19 mouse cellular contexts compared by ENCODE assay signal in genomic region chr16:43069666-43070295, GRCm38 (mm10).
DNase-seq lines count a peak whose midpoint lies in the region; ATAC-seq and TF ChIP-seq lines count a peak whose summit lies in the region.
"Had no signal": no experiment of that assay in that cellular context is flagged by ENCODE, and none has a peak within 500 bp of the region (broad histone marks: within the 10 kb centered on the region; RNA-seq: fewer than 3 reads in every experiment).

No protein-coding gene starts in this region.

- no peak for TF ChIP-seq EP300 in liver, postnatal 0 days (IDR thresholded peaks at IDR 0.05; ENCODE audit: low read depth)

- H3K9ac ChIP-seq in intestine, embryonic 15.5 days: no peak overlapping the region
- no peak overlapping the region for H3K9ac ChIP-seq in liver, postnatal 0 days (replicated peaks)
- no peak overlapping the region for H3K9ac ChIP-seq in heart, embryonic 12.5 days
- H3K9ac ChIP-seq: embryonic facial prominence, embryonic 15.5 days; hindbrain, embryonic 13.5 days; midbrain, embryonic 15.5 days had no signal

- H3K4me1 ChIP-seq in intestine, embryonic 15.5 days (replicated peaks): no peaks in the 10 kb centered on the region
- H3K4me1 ChIP-seq in kidney, adult 2 months (ENCODE audit: control insufficient read depth, insufficient read depth, low read length): peaks cover 14% of the 10 kb centered on the region
- H3K4me1 ChIP-seq in liver, postnatal 0 days (ENCODE audit: insufficient read depth): 0 out of 2 replicates have a peak, but pooled peaks cover 3% of the 10 kb centered on the region
- H3K4me1 ChIP-seq in heart, embryonic 12.5 days (replicated peaks): no peaks in the 10 kb centered on the region
- H3K4me1 ChIP-seq: embryonic facial prominence, embryonic 15.5 days; heart, embryonic 10.5 days; hindbrain, embryonic 13.5 days; midbrain, embryonic 15.5 days had no signal

- no peak overlapping the region; the same call in 1 of the 2 replicates for H3K27ac ChIP-seq in intestine, embryonic 15.5 days
- H3K27ac ChIP-seq in kidney, adult 2 months (ENCODE audit: insufficient read depth, low read depth, low read length): peak overlapping the region; percentile 67
- H3K27ac ChIP-seq in liver, postnatal 0 days (ENCODE audit: low read depth): peak overlapping the region; percentile 55
- H3K27ac ChIP-seq in heart, embryonic 12.5 days (ENCODE audit: poor library complexity, severe bottlenecking): no peak overlapping the region
- H3K27ac ChIP-seq: embryonic facial prominence, embryonic 15.5 days; forebrain, embryonic 10.5 days; heart, embryonic 10.5 days; hindbrain, embryonic 13.5 days; midbrain, embryonic 15.5 days had no signal

- no peaks in the 10 kb centered on the region for H3K27me3 ChIP-seq in intestine, embryonic 15.5 days (replicated peaks)
- no peaks in the 10 kb centered on the region for H3K27me3 ChIP-seq in kidney, adult 2 months (replicated peaks; ENCODE audit: control insufficient read depth, insufficient read depth, low read length)
- no peaks in the 10 kb centered on the region for H3K27me3 ChIP-seq in liver, postnatal 0 days (ENCODE audit: insufficient read depth, low read length)
- H3K27me3 ChIP-seq in heart, embryonic 12.5 days (replicated peaks): no peaks in the 10 kb centered on the region
- H3K27me3 ChIP-seq: embryonic facial prominence, embryonic 15.5 days; hindbrain, embryonic 13.5 days; midbrain, embryonic 15.5 days had no signal

- H3K4me3 ChIP-seq in intestine, embryonic 15.5 days (replicated peaks): no peak overlapping the region
- H3K4me3 ChIP-seq in kidney, adult 2 months (ENCODE audit: insufficient read depth, low read depth, low read length): no peak overlapping the region
- no peak overlapping the region for H3K4me3 ChIP-seq in liver, postnatal 0 days (ENCODE audit: low read depth, low read length)
- H3K4me3 ChIP-seq in heart, embryonic 12.5 days: no peak overlapping the region
- H3K4me3 ChIP-seq: embryonic facial prominence, embryonic 15.5 days; forebrain, embryonic 10.5 days; heart, embryonic 10.5 days; hindbrain, embryonic 13.5 days; midbrain, embryonic 15.5 days had no signal

- no peaks in the 10 kb centered on the region for H3K36me3 ChIP-seq in intestine, embryonic 15.5 days
- no peaks in the 10 kb centered on the region for H3K36me3 ChIP-seq in kidney, adult 2 months (ENCODE audit: control insufficient read depth, insufficient read depth, low read length)
- no peaks in the 10 kb centered on the region for H3K36me3 ChIP-seq in liver, postnatal 0 days (replicated peaks; ENCODE audit: insufficient read depth, low read length)
- no peaks in the 10 kb centered on the region for H3K36me3 ChIP-seq in heart, embryonic 12.5 days
- H3K36me3 ChIP-seq: embryonic facial prominence, embryonic 15.5 days; forebrain, embryonic 10.5 days; heart, embryonic 10.5 days; hindbrain, embryonic 13.5 days; midbrain, embryonic 15.5 days had no signal

- TF ChIP-seq POLR2A in kidney, adult 2 months (IDR thresholded peaks at IDR 0.05; ENCODE audit: low read depth, low read length): no peak

- no peaks in the 10 kb centered on the region for H3K9me3 ChIP-seq in intestine, embryonic 15.5 days
- H3K9me3 ChIP-seq in liver, postnatal 0 days (ENCODE audit: low read length): no peaks in the 10 kb centered on the region
- no peaks in the 10 kb centered on the region for H3K9me3 ChIP-seq in heart, embryonic 12.5 days (replicated peaks)
- H3K9me3 ChIP-seq: embryonic facial prominence, embryonic 15.5 days; forebrain, embryonic 10.5 days; heart, embryonic 10.5 days; hindbrain, embryonic 13.5 days; midbrain, embryonic 15.5 days had no signal

- intact Hi-C loops in left cerebral cortex, postnatal 25 days (cut with DNase I): no loop called here

- ATAC-seq in intestine, embryonic 15.5 days: peak; percentile 88
- peak; percentile 89 for ATAC-seq in liver, postnatal 0 days
- no peak for ATAC-seq in heart, embryonic 12.5 days (ENCODE audit: insufficient number of reproducible peaks, low FRiP score)
- ATAC-seq: midbrain, embryonic 15.5 days had no signal

- no peak for TF ChIP-seq CTCF in kidney, adult 2 months (conservative IDR thresholded peaks at IDR 0.05; ENCODE audit: insufficient read depth, insufficient read length, low read depth, low read length)
- TF ChIP-seq CTCF in liver, postnatal 0 days (IDR thresholded peaks at IDR 0.05; ENCODE audit: low read depth): no peak

- H3K4me2 ChIP-seq in intestine, embryonic 15.5 days (replicated peaks): no peak overlapping the region
- H3K4me2 ChIP-seq in liver, postnatal 0 days (ENCODE audit: low read depth, low read length): no peak overlapping the region
- no peak overlapping the region for H3K4me2 ChIP-seq in heart, embryonic 12.5 days
- H3K4me2 ChIP-seq: embryonic facial prominence, embryonic 15.5 days; hindbrain, embryonic 13.5 days; midbrain, embryonic 15.5 days had no signal

- WGBS in intestine, embryonic 15.5 days: 56% methylated on average over 3 of the region's 3 CpGs
- WGBS in kidney, adult 2 months: 49% methylated on average over 3 of the region's 3 CpGs
- 68% methylated on average over 3 of the region's 3 CpGs for WGBS in liver, postnatal 0 days (ENCODE audit: insufficient replicate concordance)
- 85% methylated on average over 3 of the region's 3 CpGs for WGBS in heart, embryonic 12.5 days

- peak; percentile 73 for DNase-seq in kidney, adult 2 months
- DNase-seq in kidney, postnatal 25 days: peak; percentile 19 to 43
- DNase-seq in liver, postnatal 0 days: no peak
- DNase-seq in thymus, postnatal 0 days (ENCODE audit: low spot score): no peak
- no peak for DNase-seq in layer of hippocampus, postnatal 14 days (ENCODE audit: low spot score in 2 of 2)
- no peak for DNase-seq in left cerebral cortex, postnatal 25 days (ENCODE audit: low spot score in 2 of 2)
- DNase-seq: cerebellum, adult 9-10 months; embryo, embryonic 11 days; gastrocnemius, postnatal 10 days; heart, postnatal 14 days; retina, postnatal 1 day; thymus, postnatal 4 days had no signal

Comparison
In these comparisons a context has a peak if more than half of its experiments do, and no peak if none do; other contexts are left out.
1. H3K27ac ChIP-seq: peak in kidney, adult 2 months (single experiment) and liver, postnatal 0 days (single experiment); none in intestine, embryonic 15.5 days (single experiment) and heart, embryonic 12.5 days (single experiment).
2. DNase-seq: peak in kidney, adult 2 months (single experiment) and kidney, postnatal 25 days (2 of 2); none in liver, postnatal 0 days (single experiment), thymus, postnatal 0 days (single experiment), layer of hippocampus, postnatal 14 days (0 of 2) and left cerebral cortex, postnatal 25 days (0 of 2).